Mouse (Mus musculus): Measurements from ENCODE around the gene Spaar. TPM values are rescaled to one million over a fixed set of nuclear protein-coding genes. Genes with fewer than 3 reads are reported as not detected.
"Not testable (repeated sequence)": the region's sequence is repeated elsewhere in the genome, so short reads cannot be mapped to it uniquely, and the experiment has no call there.

The Spaar gene
- polyA plus RNA-seq, 1 experiment from 2014 or later, result not detected

GRCm38 (mm10) chr4:43768341-43768740 is 38.5 kb downstream of the Spaar start:
- no peaks in the 10 kb centered on the region for H3K9me3 ChIP-seq
- no peaks in the 10 kb centered on the region for H3K36me3 ChIP-seq
- ATAC-seq (ENCODE audit: low FRiP score), result no peak
- H3K27ac ChIP-seq, result no peak overlapping the region
- H3K27me3 ChIP-seq, result no peaks in the 10 kb centered on the region
- 85% methylated on average over 5 of the region's 5 CpGs for WGBS
- no peak overlapping the region for H3K4me3 ChIP-seq
- H3K4me1 ChIP-seq (replicated peaks), result no peaks in the 10 kb centered on the region
- H3K9ac ChIP-seq, result no peak overlapping the region
- H3K4me2 ChIP-seq, result no peak overlapping the region

GRCm38 (mm10) chr4:43769374-43769773 is 39.5 kb downstream of the Spaar start:
- no peaks in the 10 kb centered on the region for H3K9me3 ChIP-seq
- no peak overlapping the region for H3K27ac ChIP-seq
- no peaks in the 10 kb centered on the region for H3K4me1 ChIP-seq (replicated peaks)
- no peak overlapping the region for H3K4me3 ChIP-seq
- no peaks in the 10 kb centered on the region for H3K36me3 ChIP-seq
- H3K27me3 ChIP-seq, result no peaks in the 10 kb centered on the region
- H3K9ac ChIP-seq, result no peak overlapping the region
- ATAC-seq (ENCODE audit: low FRiP score), result no peak
- no peak overlapping the region for H3K4me2 ChIP-seq
- 95% methylated on average over 2 of the region's 2 CpGs for WGBS

GRCm38 (mm10) chr4:43770909-43771308 is 41.1 kb downstream of the Spaar start, which contains the start of gene Olfr159:
TSS of gene Olfr159 (minus strand) at chr4:43771009.
- no peaks in the 10 kb centered on the region for H3K9me3 ChIP-seq

GRCm38 (mm10) chr4:43771626-43772025 is 41.8 kb downstream of the Spaar start:
- ATAC-seq (ENCODE audit: low FRiP score), result no peak
- no peak overlapping the region for H3K4me2 ChIP-seq
- H3K27me3 ChIP-seq, result no peaks in the 10 kb centered on the region
- no peaks in the 10 kb centered on the region for H3K36me3 ChIP-seq
- 73% methylated on average over 6 of the region's 6 CpGs for WGBS
- no peaks in the 10 kb centered on the region for H3K4me1 ChIP-seq (replicated peaks)
- H3K9me3 ChIP-seq, result no peaks in the 10 kb centered on the region
- no peak overlapping the region for H3K27ac ChIP-seq
- H3K4me3 ChIP-seq, result no peak overlapping the region
- no peak overlapping the region for H3K9ac ChIP-seq

More at GRCm38 (mm10) chr4:43770909-43771308, 41.1 kb downstream of the Spaar start, which contains the start of gene Olfr159:
- H3K36me3 ChIP-seq, result no peaks in the 10 kb centered on the region
- no peak within 1 kb of the TSS for H3K9ac ChIP-seq
- H3K27me3 ChIP-seq, result no peaks in the 10 kb centered on the region
- H3K4me1 ChIP-seq (replicated peaks), result no peaks in the 10 kb centered on the region
- H3K4me3 ChIP-seq, result no peak within 1 kb of the TSS
- 89% methylated on average over 6 of the region's 6 CpGs for WGBS
- ATAC-seq (ENCODE audit: low FRiP score), result no peak
- no peak within 1 kb of the TSS for H3K27ac ChIP-seq
- no peak within 1 kb of the TSS for H3K4me2 ChIP-seq

- Histone ChIP-seq H3K9me3 (no peaks in the 10 kb centered on the region), H3K4me3 (no peak overlapping the region), H3K27ac (no peak overlapping the region), H3K9ac (no peak overlapping the region), H3K36me3 (no peaks in the 10 kb centered on the region), H3K27me3 (no peaks in the 10 kb centered on the region), H3K4me2 (no peak overlapping the region), H3K4me1 (replicated peaks) (no peaks in the 10 kb centered on the region)
- ATAC-seq (ENCODE audit: low FRiP score), result no peak
- WGBS, result 60% methylated on average over 2 of the region's 2 CpGs
These were observed 42.5 kb downstream of the Spaar start for GRCm38 (mm10) chr4:43772304-43772703.

GRCm38 (mm10) chr4:43795296-43795695 is 65.5 kb downstream of the Spaar start:
- Histone ChIP-seq H3K36me3 (no peaks in the 10 kb centered on the region), H3K27ac (no peak overlapping the region), H3K4me3 (no peak overlapping the region), H3K4me1 (replicated peaks) (no peaks in the 10 kb centered on the region), H3K4me2 (no peak overlapping the region), H3K9ac (no peak overlapping the region), H3K9me3 (peaks cover 10% of the 10 kb centered on the region; the same call in 1 of the 2 replicates), H3K27me3 (no peaks in the 10 kb centered on the region)
- 72% methylated on average over 6 of the region's 6 CpGs for WGBS
- no peak for ATAC-seq (ENCODE audit: low FRiP score)

GRCm38 (mm10) chr4:43795844-43796243 is 66.0 kb downstream of the Spaar start:
- H3K27me3 ChIP-seq; H3K4me2 ChIP-seq; H3K9ac ChIP-seq; ATAC-seq (ENCODE audit: low FRiP score); H3K27ac ChIP-seq; H3K4me3 ChIP-seq; H3K36me3 ChIP-seq; H3K9me3 ChIP-seq; H3K4me1 ChIP-seq (replicated peaks): not testable (repeated sequence)
- WGBS, result 87% methylated on average over 5 of the region's 5 CpGs

- Histone ChIP-seq H3K27me3 (no peaks in the 10 kb centered on the region), H3K36me3 (no peaks in the 10 kb centered on the region), H3K4me1 (replicated peaks) (no peaks in the 10 kb centered on the region), H3K27ac (no peak overlapping the region), H3K4me2 (no peak overlapping the region), H3K9me3 (peaks cover 17% of the 10 kb centered on the region), H3K4me3 (no peak overlapping the region), H3K9ac (no peak overlapping the region)
- no peak for ATAC-seq (ENCODE audit: low FRiP score)
- WGBS, result 86% methylated on average over 7 of the region's 7 CpGs
These were observed 69.1 kb downstream of the Spaar start for GRCm38 (mm10) chr4:43798936-43799335.

Other genes starting within 250 kb of the Spaar start
- gene Sit1, start 246.3 kb upstream of the Spaar start, polyA plus RNA-seq (2015; fragmentation: Nextera tagmentation; extraction: Ambion mirVana), result not detected in 2 replicates
- gene Ccdc107, start 237.1 kb upstream of the Spaar start, polyA plus RNA-seq (2015; fragmentation: Nextera tagmentation; extraction: Ambion mirVana), result 65.1 and 69.0 TPM in 2 replicates
- 8.4 and 8.9 TPM in 2 replicates for gene Arhgef39, start 230.3 kb upstream of the Spaar start, polyA plus RNA-seq (2015; fragmentation: Nextera tagmentation; extraction: Ambion mirVana)
- gene Car9, start 223.1 kb upstream of the Spaar start, polyA plus RNA-seq (2015; fragmentation: Nextera tagmentation; extraction: Ambion mirVana), result 0.19 and 0.25 TPM in 2 replicates
- 18.8 and 20.9 TPM in 2 replicates for gene Tpm2, start 206.3 kb upstream of the Spaar start, polyA plus RNA-seq (2015; fragmentation: Nextera tagmentation; extraction: Ambion mirVana)
- 79.3 and 80.9 TPM in 2 replicates for gene Creb3, start 167.7 kb upstream of the Spaar start, polyA plus RNA-seq (2015; fragmentation: Nextera tagmentation; extraction: Ambion mirVana)
- gene Tln1, start 167.3 kb upstream of the Spaar start, polyA plus RNA-seq (2015; fragmentation: Nextera tagmentation; extraction: Ambion mirVana), result 64.5 and 66.2 TPM in 2 replicates
- 29.0 and 31.5 TPM in 2 replicates for gene Rgp1, start 151.3 kb upstream of the Spaar start, polyA plus RNA-seq (2015; fragmentation: Nextera tagmentation; extraction: Ambion mirVana)
- 53.6 and 53.8 TPM in 2 replicates for gene Gba2, start 151.2 kb upstream of the Spaar start, polyA plus RNA-seq (2015; fragmentation: Nextera tagmentation; extraction: Ambion mirVana)
- 2.6 TPM in 1 of 2 replicates, not detected in the other for gene Msmp, start 145.5 kb upstream of the Spaar start, polyA plus RNA-seq (2015; fragmentation: Nextera tagmentation; extraction: Ambion mirVana)
- gene Npr2, start 98.1 kb upstream of the Spaar start, polyA plus RNA-seq (2015; fragmentation: Nextera tagmentation; extraction: Ambion mirVana), result 17.1 and 18.5 TPM in 2 replicates
- 6.1 and 8.4 TPM in 2 replicates for gene Spag8, start 76.4 kb upstream of the Spaar start, polyA plus RNA-seq (2015; fragmentation: Nextera tagmentation; extraction: Ambion mirVana)
- gene Hint2, start 73.6 kb upstream of the Spaar start, polyA plus RNA-seq (2015; fragmentation: Nextera tagmentation; extraction: Ambion mirVana), result 74.8 and 78.6 TPM in 2 replicates
- 16.2 and 16.6 TPM in 2 replicates for gene Tmem8b, start 61.1 kb upstream of the Spaar start, polyA plus RNA-seq (2015; fragmentation: Nextera tagmentation; extraction: Ambion mirVana)
- gene Fam221b, start 60.9 kb upstream of the Spaar start, polyA plus RNA-seq (2015; fragmentation: Nextera tagmentation; extraction: Ambion mirVana), result 2.3 and 2.8 TPM in 2 replicates
- not detected in 2 replicates for gene Olfr70, start 29.2 kb upstream of the Spaar start, polyA plus RNA-seq (2015; fragmentation: Nextera tagmentation; extraction: Ambion mirVana)
- gene Olfr71, start 19.8 kb upstream of the Spaar start, polyA plus RNA-seq (2015; fragmentation: Nextera tagmentation; extraction: Ambion mirVana), result not detected in 2 replicates
- gene Hrct1, start 2.8 kb upstream of the Spaar start, polyA plus RNA-seq (2015; fragmentation: Nextera tagmentation; extraction: Ambion mirVana), result 0.18 and 0.35 TPM in 2 replicates
- gene Olfr159, start 41.0 kb downstream of the Spaar start, polyA plus RNA-seq (2015; fragmentation: Nextera tagmentation; extraction: Ambion mirVana), result not detected in 2 replicates
- not detected in 2 replicates for gene Olfr156, start 93.9 kb downstream of the Spaar start, polyA plus RNA-seq (2015; fragmentation: Nextera tagmentation; extraction: Ambion mirVana)
- not detected in 2 replicates for gene Olfr157, start 110.2 kb downstream of the Spaar start, polyA plus RNA-seq (2015; fragmentation: Nextera tagmentation; extraction: Ambion mirVana)
- gene Olfr155, start 121.5 kb downstream of the Spaar start, polyA plus RNA-seq (2015; fragmentation: Nextera tagmentation; extraction: Ambion mirVana), result not detected in 2 replicates
- gene Reck, start 145.5 kb downstream of the Spaar start, polyA plus RNA-seq (2015; fragmentation: Nextera tagmentation; extraction: Ambion mirVana), result 6.3 and 8.2 TPM in 2 replicates
- 48.5 TPM in 2 replicates for gene Glipr2, start 227.4 kb downstream of the Spaar start, polyA plus RNA-seq (2015; fragmentation: Nextera tagmentation; extraction: Ambion mirVana)